Mouse (Mus musculus): ENCODE data around the gene Svep1. TPM values are rescaled to one million over a fixed set of nuclear protein-coding genes. Genes with fewer than 3 reads are reported as not detected.
A peak's percentile ranks its signal among the peaks of the same experiment; 100 is the strongest.

Svep1 gene
- polyA plus RNA-seq, 1 experiment from 2014 or later: 13.4 TPM

DNA sequence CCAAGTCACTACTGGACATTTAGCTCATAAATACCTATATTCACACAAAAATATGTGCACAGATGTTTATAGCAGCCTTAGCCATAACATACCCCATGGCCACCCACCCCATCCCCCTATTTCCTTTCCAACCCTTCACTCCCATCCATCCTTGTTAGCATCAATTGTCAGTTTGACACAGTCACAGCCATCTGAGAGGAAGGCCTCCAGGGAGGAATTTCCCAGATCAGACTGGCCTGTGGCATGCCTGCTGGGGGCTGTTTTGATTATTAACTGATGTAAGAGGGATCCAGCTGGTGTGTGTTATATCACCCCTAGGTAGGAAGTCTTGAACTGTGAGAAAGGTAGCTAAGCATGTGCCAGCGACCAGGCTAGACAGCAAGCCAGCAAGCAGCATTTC lies 47.1 kb downstream of the Svep1 start:
- no peak overlapping the region for H3K4me3 ChIP-seq (ENCODE audit: low read length)
- H3K4me2 ChIP-seq (ENCODE audit: low read depth, low read length): no peak overlapping the region
- ATAC-seq (ENCODE audit: low read depth): no peak
- WGBS: 50% methylated on average over 1 of the region's 1 CpGs
- H3K9ac ChIP-seq (ENCODE audit: low read length): no peak overlapping the region
- no peaks in the 10 kb centered on the region for H3K36me3 ChIP-seq (ENCODE audit: control insufficient read depth, insufficient read depth, low read length)
- H3K4me1 ChIP-seq (replicated peaks; ENCODE audit: control insufficient read depth, insufficient read depth, low read length): no peaks in the 10 kb centered on the region
- no peaks in the 10 kb centered on the region for H3K9me3 ChIP-seq (ENCODE audit: control insufficient read depth, low read length)
- H3K27me3 ChIP-seq (ENCODE audit: control insufficient read depth, insufficient read depth, low read depth, low read length): no peaks in the 10 kb centered on the region
- no peak overlapping the region for H3K27ac ChIP-seq (ENCODE audit: low read length)

DNA sequence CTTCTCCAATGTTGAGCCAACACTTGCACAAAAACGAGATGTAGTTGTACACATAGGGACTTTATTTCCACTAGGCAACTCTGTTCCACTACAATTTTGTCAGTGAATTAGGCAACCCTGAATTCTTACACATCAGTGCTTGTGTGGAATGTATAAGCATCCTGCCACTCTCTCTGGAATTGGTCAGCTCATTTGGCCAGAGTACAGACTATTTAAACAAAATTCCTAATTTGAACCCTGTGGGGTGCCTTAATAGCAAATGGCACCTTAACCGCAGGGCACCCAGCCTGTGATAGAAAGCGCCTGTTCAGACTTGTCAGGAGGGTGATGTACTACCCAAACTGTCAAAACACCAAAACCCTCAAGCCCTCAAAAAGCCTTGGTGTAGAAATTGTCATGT lies 56.4 kb downstream of the Svep1 start:
- no peaks in the 10 kb centered on the region for H3K27me3 ChIP-seq (ENCODE audit: control insufficient read depth, insufficient read depth, low read depth, low read length)
- 57% methylated on average over 3 of the region's 3 CpGs for WGBS
- H3K36me3 ChIP-seq (ENCODE audit: control insufficient read depth, insufficient read depth, low read length): no peaks in the 10 kb centered on the region
- H3K4me1 ChIP-seq (replicated peaks; ENCODE audit: control insufficient read depth, insufficient read depth, low read length): peaks cover 11% of the 10 kb centered on the region
- no peak overlapping the region for H3K4me3 ChIP-seq (ENCODE audit: low read length)
- H3K9ac ChIP-seq (ENCODE audit: low read length): no peak overlapping the region
- ATAC-seq (ENCODE audit: low read depth): peak; percentile 21; the same call in 1 of the 2 replicates
- H3K27ac ChIP-seq (ENCODE audit: low read length): peak overlapping the region; percentile 53; the same call in 1 of the 2 replicates
- no peak overlapping the region for H3K4me2 ChIP-seq (ENCODE audit: low read depth, low read length)
- H3K9me3 ChIP-seq (ENCODE audit: control insufficient read depth, low read length): peaks cover 5% of the 10 kb centered on the region; the same call in 1 of the 2 replicates

GRCm38 (mm10) chr4:58149186-58149585 lies 57.5 kb downstream of the Svep1 start:
- Histone ChIP-seq H3K36me3 (ENCODE audit: control insufficient read depth, insufficient read depth, low read length) (0 out of 2 replicates have a peak, but pooled peaks cover 2% of the 10 kb centered on the region), H3K27me3 (ENCODE audit: control insufficient read depth, insufficient read depth, low read depth, low read length) (no peaks in the 10 kb centered on the region), H3K9me3 (ENCODE audit: control insufficient read depth, low read length) (peaks cover 5% of the 10 kb centered on the region; the same call in 1 of the 2 replicates), H3K27ac (ENCODE audit: low read length) (no peak overlapping the region), H3K4me1 (replicated peaks; ENCODE audit: control insufficient read depth, insufficient read depth, low read length) (peaks cover 11% of the 10 kb centered on the region), H3K4me3 (ENCODE audit: low read length) (no peak overlapping the region), H3K4me2 (ENCODE audit: low read depth, low read length) (no peak overlapping the region), H3K9ac (ENCODE audit: low read length) (no peak overlapping the region)
- WGBS: 33% methylated on average over 1 of the region's 1 CpGs
- peak; percentile 56 for ATAC-seq (ENCODE audit: low read depth)

- no peak overlapping the region for H3K4me3 ChIP-seq (ENCODE audit: low read length)
- peaks cover 11% of the 10 kb centered on the region for H3K4me1 ChIP-seq (replicated peaks; ENCODE audit: control insufficient read depth, insufficient read depth, low read length)
- H3K9me3 ChIP-seq (ENCODE audit: control insufficient read depth, low read length): peaks cover 5% of the 10 kb centered on the region; the same call in 1 of the 2 replicates
- 0 out of 2 replicates have a peak, but pooled peaks have one; percentile 9 for ATAC-seq (ENCODE audit: low read depth)
- no peaks in the 10 kb centered on the region for H3K27me3 ChIP-seq (ENCODE audit: control insufficient read depth, insufficient read depth, low read depth, low read length)
- H3K27ac ChIP-seq (ENCODE audit: low read length): peak overlapping the region; percentile 70
- no peak overlapping the region for H3K9ac ChIP-seq (ENCODE audit: low read length)
- 0 out of 2 replicates have a peak, but pooled peaks cover 2% of the 10 kb centered on the region for H3K36me3 ChIP-seq (ENCODE audit: control insufficient read depth, insufficient read depth, low read length)
- no peak overlapping the region for H3K4me2 ChIP-seq (ENCODE audit: low read depth, low read length)
These were observed 58.1 kb downstream of the Svep1 start for GRCm38 (mm10) chr4:58148547-58148946.

DNA sequence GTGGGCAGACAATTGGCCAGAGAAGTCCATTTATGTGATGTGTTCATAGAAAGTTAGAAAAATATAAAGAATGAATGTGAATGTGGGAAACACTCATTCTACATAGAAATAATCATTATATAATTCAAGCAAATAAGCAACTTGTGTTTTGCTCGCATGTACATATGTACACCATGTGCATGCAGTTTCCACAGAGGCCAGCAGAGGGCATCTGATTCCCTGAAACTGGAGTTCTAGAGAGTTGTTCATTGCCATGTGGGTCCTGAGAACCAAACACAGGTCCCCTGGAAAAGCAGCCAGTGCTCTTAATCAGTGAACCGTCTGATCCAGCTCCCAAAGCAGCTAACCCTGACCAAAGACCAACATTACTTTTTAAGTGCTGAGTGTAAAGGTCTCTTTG lies 60.0 kb downstream of the Svep1 start:
- Histone ChIP-seq H3K4me2 (ENCODE audit: low read depth, low read length) (no peak overlapping the region), H3K27me3 (ENCODE audit: control insufficient read depth, insufficient read depth, low read depth, low read length) (no peaks in the 10 kb centered on the region), H3K9me3 (ENCODE audit: control insufficient read depth, low read length) (peaks cover 5% of the 10 kb centered on the region; the same call in 1 of the 2 replicates), H3K4me3 (ENCODE audit: low read length) (no peak overlapping the region), H3K27ac (ENCODE audit: low read length) (no peak overlapping the region), H3K4me1 (replicated peaks; ENCODE audit: control insufficient read depth, insufficient read depth, low read length) (peaks cover 11% of the 10 kb centered on the region), H3K36me3 (ENCODE audit: control insufficient read depth, insufficient read depth, low read length) (0 out of 2 replicates have a peak, but pooled peaks cover 2% of the 10 kb centered on the region), H3K9ac (ENCODE audit: low read length) (no peak overlapping the region)
- 93% methylated on average over 2 of the region's 2 CpGs for WGBS
- ATAC-seq (ENCODE audit: low read depth): no peak

DNA sequence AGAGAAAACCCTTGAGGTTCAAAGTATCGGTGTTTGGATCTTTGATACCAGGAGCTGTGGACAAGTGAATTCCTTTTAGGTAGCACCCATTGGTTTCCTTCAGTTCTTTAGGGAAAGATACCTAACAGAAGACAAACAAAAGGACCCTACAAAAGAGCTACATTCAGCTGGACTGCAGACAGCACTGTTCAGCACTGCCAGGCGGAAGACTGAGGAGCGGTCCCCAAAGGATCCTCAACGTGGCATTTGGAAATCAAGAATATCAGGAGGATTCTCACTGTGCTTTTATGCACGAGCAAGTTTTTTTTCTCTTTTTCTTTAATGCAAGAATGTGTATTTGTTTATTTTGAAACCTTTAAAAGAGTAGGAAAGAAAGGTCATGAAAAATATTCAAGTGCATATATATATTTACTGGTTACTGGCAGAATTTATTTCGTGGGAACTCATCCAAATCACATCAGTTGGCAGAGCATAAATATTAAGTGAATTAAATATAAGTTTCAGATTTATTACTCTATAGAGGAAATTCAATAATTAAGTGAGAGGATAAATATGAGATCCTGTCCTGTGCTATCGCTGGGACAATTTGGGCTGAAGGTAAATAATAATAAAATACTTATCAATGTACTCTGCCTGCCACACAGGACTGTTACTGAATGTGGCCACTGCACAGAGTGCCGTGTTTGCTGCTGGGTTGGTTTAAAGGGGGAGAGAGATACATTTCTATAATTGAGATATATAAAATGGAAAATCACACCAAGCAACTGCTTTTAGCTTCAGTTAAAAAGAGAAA lies 66.7 kb downstream of the Svep1 start:
- 52% methylated on average over 8 of the region's 8 CpGs for WGBS

GRCm38 (mm10) chr4:58139241-58139640 lies 67.4 kb downstream of the Svep1 start:
- Histone ChIP-seq H3K9me3 (ENCODE audit: control insufficient read depth, low read length) (no peaks in the 10 kb centered on the region), H3K4me3 (ENCODE audit: low read length) (no peak overlapping the region), H3K27ac (ENCODE audit: low read length) (no peak overlapping the region), H3K36me3 (ENCODE audit: control insufficient read depth, insufficient read depth, low read length) (0 out of 2 replicates have a peak, but pooled peaks cover under 1% of the 10 kb centered on the region), H3K27me3 (ENCODE audit: control insufficient read depth, insufficient read depth, low read depth, low read length) (no peaks in the 10 kb centered on the region), H3K4me1 (replicated peaks; ENCODE audit: control insufficient read depth, insufficient read depth, low read length) (peaks cover 4% of the 10 kb centered on the region; the same call in 1 of the 2 replicates), H3K9ac (ENCODE audit: low read length) (no peak overlapping the region), H3K4me2 (ENCODE audit: low read depth, low read length) (no peak overlapping the region)
- 77% methylated on average over 6 of the region's 6 CpGs for WGBS
- no peak for ATAC-seq (ENCODE audit: low read depth)

More for the DNA sequence above, 66.7 kb downstream of the Svep1 start:
- Histone ChIP-seq H3K4me2 (ENCODE audit: low read depth, low read length) (no peak overlapping the region), H3K9ac (ENCODE audit: low read length) (no peak overlapping the region), H3K4me1 (replicated peaks; ENCODE audit: control insufficient read depth, insufficient read depth, low read length) (peaks cover 4% of the 10 kb centered on the region; the same call in 1 of the 2 replicates), H3K36me3 (ENCODE audit: control insufficient read depth, insufficient read depth, low read length) (0 out of 2 replicates have a peak, but pooled peaks cover 2% of the 10 kb centered on the region), H3K27ac (ENCODE audit: low read length) (no peak overlapping the region; the same call in 1 of the 2 replicates), H3K4me3 (ENCODE audit: low read length) (no peak overlapping the region), H3K27me3 (ENCODE audit: control insufficient read depth, insufficient read depth, low read depth, low read length) (no peaks in the 10 kb centered on the region), H3K9me3 (ENCODE audit: control insufficient read depth, low read length) (no peaks in the 10 kb centered on the region)
- peak; percentile 51; the same call in 1 of the 2 replicates for ATAC-seq (ENCODE audit: low read depth)

GRCm38 (mm10) chr4:58133610-58134309 lies 72.9 kb downstream of the Svep1 start:
- Histone ChIP-seq H3K4me3 (ENCODE audit: low read length) (no peak overlapping the region), H3K36me3 (ENCODE audit: control insufficient read depth, insufficient read depth, low read length) (no peaks in the 10 kb centered on the region), H3K9ac (ENCODE audit: low read length) (no peak overlapping the region), H3K9me3 (ENCODE audit: control insufficient read depth, low read length) (no peaks in the 10 kb centered on the region), H3K27me3 (ENCODE audit: control insufficient read depth, insufficient read depth, low read depth, low read length) (no peaks in the 10 kb centered on the region), H3K4me1 (replicated peaks; ENCODE audit: control insufficient read depth, insufficient read depth, low read length) (no peaks in the 10 kb centered on the region), H3K4me2 (ENCODE audit: low read depth, low read length) (no peak overlapping the region), H3K27ac (ENCODE audit: low read length) (peak overlapping the region; percentile 34; the same call in 1 of the 2 replicates)
- 34% methylated on average over 1 of the region's 1 CpGs for WGBS
- ATAC-seq (ENCODE audit: low read depth): peak; percentile 80

- no peak for ATAC-seq (ENCODE audit: low read depth)
- 83% methylated on average over 4 of the region's 4 CpGs for WGBS
- no peak overlapping the region for H3K4me2 ChIP-seq (ENCODE audit: low read depth, low read length)
These were observed 76.8 kb downstream of the Svep1 start for GRCm38 (mm10) chr4:58129844-58130243.

More at GRCm38 (mm10) chr4:58129844-58130243, 76.8 kb downstream of the Svep1 start:
- Histone ChIP-seq H3K9ac (ENCODE audit: low read length) (no peak overlapping the region), H3K9me3 (ENCODE audit: control insufficient read depth, low read length) (no peaks in the 10 kb centered on the region), H3K27ac (ENCODE audit: low read length) (no peak overlapping the region), H3K4me1 (replicated peaks; ENCODE audit: control insufficient read depth, insufficient read depth, low read length) (no peaks in the 10 kb centered on the region), H3K4me3 (ENCODE audit: low read length) (no peak overlapping the region), H3K27me3 (ENCODE audit: control insufficient read depth, insufficient read depth, low read depth, low read length) (no peaks in the 10 kb centered on the region), H3K36me3 (ENCODE audit: control insufficient read depth, insufficient read depth, low read length) (peaks cover 3% of the 10 kb centered on the region; the same call in 1 of the 2 replicates)

All from lung, embryonic 16.5 days (tissue).